Mouse (Mus musculus) small intestine, adult 10 weeks (tissue): ENCODE measurements around the gene Aebp2. TPM values are rescaled to one million over a fixed set of nuclear protein-coding genes. Genes with fewer than 3 reads are reported as not detected.

Experiments used
- polyA plus RNA-seq: library from polyadenylated mRNA; stranded (reverse); fragments of 350-450 nt; fragmentation: Illumina TruSeq; extraction: RNeasy Lipid Tissue Mini Kit (QIAGEN cat#74804); gene quantifications from one replicate; pipeline ENCODE4 v1.2.3, GENCODE M21; 2014; ENCODE audit warnings: low replicate concordance

The Aebp2 gene
- 102 TPM for polyA plus RNA-seq

DNA sequence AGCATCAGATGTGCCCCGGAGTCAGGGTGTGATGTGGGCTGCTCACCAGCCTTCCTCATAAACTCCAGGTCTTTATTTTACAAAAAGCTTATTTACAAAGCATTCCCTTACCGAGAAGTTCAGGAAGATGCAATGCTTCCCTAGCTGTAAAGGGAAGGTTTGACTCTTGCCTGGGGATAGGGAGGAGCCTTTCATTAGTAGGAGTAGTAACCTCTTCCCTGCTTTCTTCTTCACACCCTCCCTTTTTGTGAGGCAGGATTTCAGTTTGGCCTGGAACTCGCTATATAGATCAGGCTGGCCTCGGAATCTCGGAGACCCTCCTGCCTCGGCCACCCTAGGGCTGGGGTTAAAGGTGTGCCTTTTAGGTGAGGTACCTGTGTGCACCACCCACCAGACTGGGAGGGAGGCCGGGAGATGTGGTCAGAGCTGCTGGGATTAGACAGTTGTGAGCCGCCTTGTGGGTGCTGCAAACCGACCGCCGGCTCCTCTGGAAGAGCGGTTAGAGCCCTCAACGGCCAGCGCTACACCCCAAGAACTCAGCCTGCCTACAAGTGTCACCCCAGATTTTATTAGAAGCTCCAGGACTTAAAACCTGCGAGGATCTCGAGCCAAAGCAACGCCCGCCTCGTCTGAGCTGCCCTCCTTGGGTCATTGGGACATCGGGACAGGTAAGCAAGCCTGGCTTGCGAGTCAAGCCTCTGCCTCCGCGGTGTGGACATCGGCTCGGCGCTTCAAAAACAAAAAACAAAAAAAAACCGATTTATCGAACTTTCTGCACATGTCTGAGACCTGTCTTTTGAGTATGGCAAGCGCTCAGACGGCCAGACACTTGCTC is at the start of gene Aebp2:
Gene Aebp2, plus strand, starts transcription at position 273 of the 835 bp plus-strand sequence.

Other genes starting within 250 kb of the Aebp2 start
- gene Plekha5, start 198.6 kb upstream of the Aebp2 start, polyA plus RNA-seq = 32.5 TPM
- gene Gm11077, start 106.6 kb downstream of the Aebp2 start, polyA plus RNA-seq = not detected